In genomic region chr17:25063872-25064271, GRCm38 (mm10) we compare ENCODE assay signal across 12 mouse cellular contexts. TPM values are rescaled to one million over a fixed set of nuclear protein-coding genes. Genes with fewer than 3 reads are reported as not detected.
A peak's percentile ranks its signal among the peaks of the same experiment; 100 is the strongest.
DNase-seq lines count a peak whose midpoint lies in the region; ATAC-seq lines count a peak whose summit lies in the region.
"Had no signal": no experiment of that assay in that cellular context is flagged by ENCODE, and none has a peak within 500 bp of the region (broad histone marks: within the 10 kb centered on the region; RNA-seq: fewer than 3 reads in every experiment).

No protein-coding gene starts in this region.

- ATAC-seq in kidney, embryonic 14.5 days (ENCODE audit: low FRiP score, low TSS enrichment) = no peak
- ATAC-seq in limb, embryonic 15.5 days (ENCODE audit: insufficient number of reproducible peaks, low FRiP score, low TSS enrichment, low read depth) = no peak
- ATAC-seq in activated CD4-positive, CD25-positive, alpha-beta regulatory T cell, adult 4 months = no peak

- no peaks in the 10 kb centered on the region for H3K9me3 ChIP-seq in kidney, embryonic 14.5 days (ENCODE audit: control insufficient read depth, low read length)
- no peaks in the 10 kb centered on the region for H3K9me3 ChIP-seq in limb, embryonic 15.5 days
- H3K9me3 ChIP-seq: midbrain, embryonic 12.5 days had no signal

- WGBS in kidney, embryonic 14.5 days = 89% methylated on average over 12 of the region's 12 CpGs
- WGBS in limb, embryonic 15.5 days = 80% methylated on average over 12 of the region's 12 CpGs

- peak; percentile 68 to 72 for DNase-seq in cerebellum, postnatal 10 days
- no peak for DNase-seq in cerebellum, adult 9-11 months
- peak; percentile 69 for DNase-seq in kidney, postnatal 10 days
- no peak for DNase-seq in thymus, postnatal 14 days
- DNase-seq: cerebellum, adult 11 months had no signal

- no peak overlapping the region for H3K4me2 ChIP-seq in kidney, embryonic 14.5 days (replicated peaks; ENCODE audit: low read depth, low read length)
- no peak overlapping the region for H3K4me2 ChIP-seq in limb, embryonic 15.5 days
- H3K4me2 ChIP-seq: midbrain, embryonic 12.5 days had no signal

- peaks cover 24% of the 10 kb centered on the region; the same call in 1 of the 2 replicates for H3K36me3 ChIP-seq in kidney, embryonic 14.5 days (ENCODE audit: control insufficient read depth, insufficient read depth, low read length)
- peaks cover 29% of the 10 kb centered on the region for H3K36me3 ChIP-seq in limb, embryonic 15.5 days

- no peak overlapping the region for H3K4me3 ChIP-seq in kidney, embryonic 14.5 days (ENCODE audit: low read length)
- peak overlapping the region; percentile 8; the same call in 1 of the 2 replicates for H3K4me3 ChIP-seq in brown adipose tissue, adult 24 weeks (ENCODE audit: insufficient read depth, low read depth, low read length)
- no peak overlapping the region for H3K4me3 ChIP-seq in limb, embryonic 15.5 days
- H3K4me3 ChIP-seq: midbrain, embryonic 12.5 days had no signal

- no peaks in the 10 kb centered on the region for H3K4me1 ChIP-seq in kidney, embryonic 14.5 days (ENCODE audit: control insufficient read depth, insufficient read depth, low read length)
- peaks cover 37% of the 10 kb centered on the region for H3K4me1 ChIP-seq in brown adipose tissue, adult 24 weeks (ENCODE audit: control insufficient read depth, insufficient read depth, insufficient read length, low read length)
- no peaks in the 10 kb centered on the region for H3K4me1 ChIP-seq in limb, embryonic 15.5 days
- H3K4me1 ChIP-seq: midbrain, embryonic 12.5 days had no signal

- no peaks in the 10 kb centered on the region for H3K27me3 ChIP-seq in kidney, embryonic 14.5 days (ENCODE audit: control insufficient read depth, insufficient read depth, low read length)
- no peaks in the 10 kb centered on the region for H3K27me3 ChIP-seq in limb, embryonic 15.5 days
- H3K27me3 ChIP-seq: midbrain, embryonic 12.5 days had no signal

- no peak overlapping the region; the same call in 1 of the 2 replicates for H3K27ac ChIP-seq in kidney, embryonic 14.5 days (ENCODE audit: low read depth, low read length)
- peak overlapping the region; percentile 98 for H3K27ac ChIP-seq in brown adipose tissue, adult 24 weeks (replicated peaks; ENCODE audit: low read depth, low read length)
- peak overlapping the region; percentile 38; the same call in 1 of the 2 replicates for H3K27ac ChIP-seq in limb, embryonic 15.5 days
- H3K27ac ChIP-seq: midbrain, embryonic 12.5 days had no signal

- H3K9ac ChIP-seq in kidney, embryonic 14.5 days (ENCODE audit: low read depth, low read length) = no peak overlapping the region; the same call in 1 of the 2 replicates
- H3K9ac ChIP-seq in limb, embryonic 15.5 days = no peak overlapping the region
- H3K9ac ChIP-seq: midbrain, embryonic 12.5 days had no signal

RNA-seq across cellular contexts. Expression of gene Tmem204, which starts 19.5 kb away (rescaled TPM):
- polyA plus RNA-seq in kidney, embryonic 14.5 days (2014; fragmentation: Nextera tagmentation; extraction: Ambion mirVana) = 15.9 and 18.4 TPM in 2 replicates
- polyA plus RNA-seq in brown adipose tissue, adult 24 weeks (2012; ENCODE audit: insufficient read depth, insufficient read length, missing spikeins) = 13.1 and 22.6 TPM in 2 replicates
- 22.3 and 25.3 TPM in 2 replicates for polyA plus RNA-seq in limb, embryonic 15.5 days (2015; fragmentation: Nextera tagmentation; extraction: Ambion mirVana)
- polyA plus RNA-seq in activated CD4-positive, CD25-positive, alpha-beta regulatory T cell, adult 4 months (2017; shearing (Covaris generic)) = under 1 TPM in 1 of 2 experiments, not detected in 1; 0.63 TPM

RNA-seq across cellular contexts. Expression of gene Ift140, which starts 48.0 kb away (rescaled TPM):
- 15.5 and 23.6 TPM in 2 replicates for polyA plus RNA-seq in kidney, embryonic 14.5 days (2014; fragmentation: Nextera tagmentation; extraction: Ambion mirVana)
- polyA plus RNA-seq in brown adipose tissue, adult 24 weeks (2012; ENCODE audit: insufficient read depth, insufficient read length, missing spikeins) = 3.8 and 4.1 TPM in 2 replicates
- 14.9 and 17.0 TPM in 2 replicates for polyA plus RNA-seq in limb, embryonic 15.5 days (2015; fragmentation: Nextera tagmentation; extraction: Ambion mirVana)
- 10 to 100 TPM; 14.5 TPM for polyA plus RNA-seq in activated CD4-positive, CD25-positive, alpha-beta regulatory T cell, adult 4 months (2017; shearing (Covaris generic))

RNA-seq across cellular contexts. Expression of gene Cramp1l, which starts 48.3 kb away (rescaled TPM):
- 8.5 and 11.6 TPM in 2 replicates for polyA plus RNA-seq in kidney, embryonic 14.5 days (2014; fragmentation: Nextera tagmentation; extraction: Ambion mirVana)
- 4.2 and 4.8 TPM in 2 replicates for polyA plus RNA-seq in brown adipose tissue, adult 24 weeks (2012; ENCODE audit: insufficient read depth, insufficient read length, missing spikeins)
- 6.0 and 6.2 TPM in 2 replicates for polyA plus RNA-seq in limb, embryonic 15.5 days (2015; fragmentation: Nextera tagmentation; extraction: Ambion mirVana)
- polyA plus RNA-seq in activated CD4-positive, CD25-positive, alpha-beta regulatory T cell, adult 4 months (2017; shearing (Covaris generic)) = 10 to 100 TPM; 12.6 to 17.1 TPM

RNA-seq across cellular contexts. Expression of gene Telo2, which starts 51.9 kb away (rescaled TPM):
- 34.9 and 44.8 TPM in 2 replicates for polyA plus RNA-seq in kidney, embryonic 14.5 days (2014; fragmentation: Nextera tagmentation; extraction: Ambion mirVana)
- polyA plus RNA-seq in brown adipose tissue, adult 24 weeks (2012; ENCODE audit: insufficient read depth, insufficient read length, missing spikeins) = 10.1 and 12.9 TPM in 2 replicates
- 39.1 and 41.6 TPM in 2 replicates for polyA plus RNA-seq in limb, embryonic 15.5 days (2015; fragmentation: Nextera tagmentation; extraction: Ambion mirVana)
- 10 to 100 TPM; 16.8 to 18.7 TPM for polyA plus RNA-seq in activated CD4-positive, CD25-positive, alpha-beta regulatory T cell, adult 4 months (2017; shearing (Covaris generic))

RNA-seq across cellular contexts. Expression of gene Ptx4, which starts 56.7 kb away (rescaled TPM):
- not detected in 2 replicates for polyA plus RNA-seq in kidney, embryonic 14.5 days (2014; fragmentation: Nextera tagmentation; extraction: Ambion mirVana)
- not detected in 2 replicates for polyA plus RNA-seq in brown adipose tissue, adult 24 weeks (2012; ENCODE audit: insufficient read depth, insufficient read length, missing spikeins)
- 6.1 and 6.6 TPM in 2 replicates for polyA plus RNA-seq in limb, embryonic 15.5 days (2015; fragmentation: Nextera tagmentation; extraction: Ambion mirVana)
- polyA plus RNA-seq in activated CD4-positive, CD25-positive, alpha-beta regulatory T cell, adult 4 months (2017; shearing (Covaris generic)) = not detected
- polyA plus RNA-seq: adrenal gland, adult 2 months; intestine, embryonic 14.5 days; midbrain, embryonic 12.5 days had no signal

Comparison
In these comparisons a context has a peak if more than half of its experiments do, and no peak if none do; other contexts are left out.
1. DNase-seq: peak in cerebellum, postnatal 10 days (2 of 2) and kidney, postnatal 10 days (single experiment); none in cerebellum, adult 9-11 months (single experiment) and thymus, postnatal 14 days (single experiment).